Mouse (Mus musculus) liver, embryonic 14.5 days (tissue): ENCODE data around the gene Sumf1. TPM values are rescaled to one million over a fixed set of nuclear protein-coding genes. Genes with fewer than 3 reads are reported as not detected.

Experiments used
- ATAC-seq: fragments of 200-750 bp; cut with Nextera tagmentation; 2 replicates; pipeline ENCODE4 v1.8.0; 2017; ENCODE audit warnings: moderate number of reproducible peaks, mild to moderate bottlenecking, moderate library complexity; ENCODE audit not compliant: insufficient read depth
- DNase-seq, 3 experiments: peaks; one replicate each; pipeline ENCODE4 v3.0.0-alpha.2; 2012 to 2013; ENCODE audit warnings: low read depth in 3 of 3, low spot score in 3 of 3
- H3K27ac ChIP-seq: fragments of 300-500 bp; sonication (generic); 2 replicates; pipeline ENCODE4 v1.5.1; 2014; ENCODE audit warnings: moderate library complexity, mild to moderate bottlenecking, control low read depth, inconsistent platforms
- H3K27me3 ChIP-seq: fragments of 300-500 bp; sonication (generic); 2 replicates; pipeline ENCODE4 v1.6.1; 2014; ENCODE audit warnings: mild to moderate bottlenecking, low read length, moderate library complexity; ENCODE audit not compliant: control insufficient read depth, insufficient read depth
- H3K36me3 ChIP-seq: fragments of 300-500 bp; sonication (generic); replicated peaks from 2 replicates; pipeline ENCODE4 v1.6.1; 2014; ENCODE audit warnings: low read depth; ENCODE audit not compliant: control insufficient read depth, insufficient read depth
- H3K4me1 ChIP-seq, 2 experiments: fragments of 200-500 bp in 1 of 2; fragments of 300-500 bp in 1 of 2; sonication (generic) in 1 of 2; replicated peaks; 2 replicates each; pipeline ENCODE4 v1.6.1; 2012 to 2014; ENCODE audit warnings: antibody characterized with exemption in 1 of 2, inconsistent platforms in 1 of 2, low read length in 1 of 2; ENCODE audit not compliant: control insufficient read depth in 2 of 2, insufficient read depth in 2 of 2
- H3K4me2 ChIP-seq: fragments of 300-500 bp; sonication (generic); 2 replicates; pipeline ENCODE4 v1.6.1; 2014; ENCODE audit warnings: low read depth, mild to moderate bottlenecking, control low read depth, moderate library complexity
- H3K4me3 ChIP-seq, 2 experiments: fragments of 200-500 bp in 1 of 2; fragments of 300-500 bp in 1 of 2; sonication (generic) in 1 of 2; 2 replicates each; pipeline ENCODE4 v1.5.1; 2012 to 2014; ENCODE audit warnings: low read depth in 2 of 2, low read length in 2 of 2, mild to moderate bottlenecking in 2 of 2, control low read depth in 1 of 2, inconsistent platforms in 1 of 2, moderate library complexity in 1 of 2; ENCODE audit not compliant: insufficient read depth in 1 of 2
- H3K9ac ChIP-seq: fragments of 300-500 bp; sonication (generic); replicated peaks from 2 replicates; pipeline ENCODE4 v1.6.1; 2014; ENCODE audit warnings: mild to moderate bottlenecking, control low read depth, moderate library complexity
- H3K9me3 ChIP-seq: fragments of 300-500 bp; sonication (generic); 2 replicates; pipeline ENCODE4 v1.6.1; 2016; ENCODE audit warnings: low read length, mixed read lengths; ENCODE audit not compliant: control insufficient read depth
- CTCF ChIP-seq: IDR thresholded peaks from 2 replicates; pipeline ENCODE4 v1.5.1; 2016; ENCODE audit warnings: antibody characterized with exemption, low read depth, control low read depth
- EP300 ChIP-seq: IDR thresholded peaks from 2 replicates; pipeline ENCODE4 v1.6.1; 2016; ENCODE audit warnings: antibody characterized with exemption, low read depth
- WGBS: fragments of 180-500 bp; shearing (Covaris S2); extraction: QIAGEN DNeasy Blood & Tissue Kit; methylation state at CpG from one replicate; pipeline ENCODE4 v1.1.7; 2014; ENCODE audit not compliant: insufficient replicate concordance; 5-methylcytosine and 5-hydroxymethylcytosine counted together
- polyA plus RNA-seq, 2 experiments: library from polyadenylated mRNA; depleted of rRNA in 1 of 2; stranded (reverse) in 1 of 2; unstranded in 1 of 2; fragments of >200 nt; fragmentation: Nextera tagmentation in 1 of 2; extraction: Ambion mirVana in 1 of 2; gene quantifications; 2 replicates each; pipeline versions ENCODE4 v1.2.1 to v1.2.3; 2012 to 2014

Sumf1 gene
- polyA plus RNA-seq, 2 experiments = 5.4 to 8.2 TPM

- H3K27me3 ChIP-seq = no peaks in the 10 kb centered on the region
- peaks cover 8 to 18% of the 10 kb centered on the region in 2 experiments for H3K4me1 ChIP-seq
- WGBS = 12% methylated on average over 36 of the region's 36 CpGs
- H3K9ac ChIP-seq = peak overlapping the region; percentile 77
- DNase-seq (no peak), ATAC-seq (peak; percentile 34)
- TF ChIP-seq EP300 (no peak), CTCF (no peak)
- peak overlapping the region; percentile 86 for H3K4me2 ChIP-seq
- no peak overlapping the region for H3K27ac ChIP-seq
- peak overlapping the region; percentile 59 to 82 for H3K4me3 ChIP-seq
- H3K9me3 ChIP-seq = no peaks in the 10 kb centered on the region
- no peaks in the 10 kb centered on the region for H3K36me3 ChIP-seq
Measured at GRCm38 (mm10) chr6:108211896-108212880, 26.8 kb upstream of the Sumf1 start.

- peaks cover 5 to 17% of the 10 kb centered on the region in 2 experiments for H3K4me1 ChIP-seq
- H3K27ac ChIP-seq = peak overlapping the region; percentile 57
- H3K9me3 ChIP-seq = no peaks in the 10 kb centered on the region
- no peaks in the 10 kb centered on the region for H3K36me3 ChIP-seq
- peak in 2 of 3 experiments; percentile 49 to 56 for DNase-seq
- H3K27me3 ChIP-seq = no peaks in the 10 kb centered on the region
- TF ChIP-seq CTCF (no peak), EP300 (peak; percentile 52)
- H3K4me3 ChIP-seq = no peak overlapping the region
- peak overlapping the region; percentile 5; the same call in 1 of the 2 replicates for H3K9ac ChIP-seq
- H3K4me2 ChIP-seq = peak overlapping the region; percentile 32
- peak; percentile 93 for ATAC-seq
- 49% methylated on average over 5 of the region's 5 CpGs for WGBS
Measured at GRCm38 (mm10) chr6:108206914-108207566, 21.7 kb upstream of the Sumf1 start.

- DNase-seq = no peak
- Histone ChIP-seq H3K36me3 (no peaks in the 10 kb centered on the region), H3K4me1 (peaks cover 5 to 9% of the 10 kb centered on the region in 2 experiments), H3K4me3 (no peak overlapping the region), H3K27me3 (no peaks in the 10 kb centered on the region), H3K4me2 (no peak overlapping the region), H3K9ac (no peak overlapping the region), H3K27ac (no peak overlapping the region), H3K9me3 (no peaks in the 10 kb centered on the region)
- 71% methylated on average over 4 of the region's 4 CpGs for WGBS
- TF ChIP-seq CTCF (no peak), EP300 (no peak)
- no peak for ATAC-seq
Measured at GRCm38 (mm10) chr6:108206145-108206544, 20.8 kb upstream of the Sumf1 start.

- 67% methylated on average over 2 of the region's 2 CpGs for WGBS
Measured at GRCm38 (mm10) chr6:108204322-108204721, 18.9 kb upstream of the Sumf1 start.

GRCm38 (mm10) chr6:108198286-108198685, 12.9 kb upstream of the Sumf1 start:
- H3K9me3 ChIP-seq = no peaks in the 10 kb centered on the region
- no peak overlapping the region for H3K9ac ChIP-seq
- H3K27ac ChIP-seq = no peak overlapping the region
- H3K4me3 ChIP-seq = no peak overlapping the region
- ATAC-seq (no peak), DNase-seq (no peak)
- H3K4me2 ChIP-seq = no peak overlapping the region
- no peaks in the 10 kb centered on the region for H3K36me3 ChIP-seq
- no peaks in the 10 kb centered on the region for H3K4me1 ChIP-seq
- no peaks in the 10 kb centered on the region for H3K27me3 ChIP-seq
- TF ChIP-seq EP300 = no peak
- TF ChIP-seq CTCF = no peak
- WGBS = 68% methylated on average over 7 of the region's 7 CpGs

More at GRCm38 (mm10) chr6:108204322-108204721, 18.9 kb upstream of the Sumf1 start:
- Histone ChIP-seq H3K4me1 (peaks cover 5 to 9% of the 10 kb centered on the region in 2 experiments), H3K27me3 (no peaks in the 10 kb centered on the region), H3K4me3 (no peak overlapping the region), H3K27ac (no peak overlapping the region), H3K9ac (no peak overlapping the region), H3K9me3 (no peaks in the 10 kb centered on the region), H3K36me3 (no peaks in the 10 kb centered on the region), H3K4me2 (no peak overlapping the region)
- DNase-seq = no peak
- TF ChIP-seq EP300 (no peak), CTCF (no peak)
- ATAC-seq = no peak
